Mouse (Mus musculus) c-Kit-positive CD71-positive TER-119-negative erythroid progenitor cells, embryonic 14.5 days (primary cell): ENCODE data around the gene Adora2a.
"Not testable (repeated sequence)": the region's sequence is repeated elsewhere in the genome, so short reads cannot be mapped to it uniquely, and the experiment has no call there.

Source experiments
- DNase-seq: peaks from one replicate; pipeline ENCODE4 v3.0.0-alpha.2; 2013; ENCODE audit warnings: low read depth

The Adora2a gene

GRCm38 (mm10) chr10:75345265-75345664 lies 28.6 kb downstream of the Adora2a start:
- DNase-seq: no peak

- no peak for DNase-seq
Observed at GRCm38 (mm10) chr10:75350564-75350963, 33.9 kb downstream of the Adora2a start.

GRCm38 (mm10) chr10:75352541-75352940 lies 35.9 kb downstream of the Adora2a start:
- DNase-seq: no peak

- DNase-seq: not testable (repeated sequence)
Observed at GRCm38 (mm10) chr10:75353838-75354241, 37.2 kb downstream of the Adora2a start.

GRCm38 (mm10) chr10:75355341-75355740 lies 38.7 kb downstream of the Adora2a start:
- no peak for DNase-seq

- not testable (repeated sequence) for DNase-seq
Observed at GRCm38 (mm10) chr10:75364214-75364690, 47.6 kb downstream of the Adora2a start.

GRCm38 (mm10) chr10:75364796-75365195 lies 48.1 kb downstream of the Adora2a start:
- DNase-seq: no peak

- DNase-seq: no peak
Observed at GRCm38 (mm10) chr10:75365231-75365633, 48.6 kb downstream of the Adora2a start.

GRCm38 (mm10) chr10:75373655-75374351 lies 57.1 kb downstream of the Adora2a start:
- DNase-seq: not testable (repeated sequence)

GRCm38 (mm10) chr10:75378688-75379087 lies 62.0 kb downstream of the Adora2a start:
- no peak for DNase-seq
